Mouse (Mus musculus) brain, embryonic 14.5 days (tissue): ENCODE results near the gene Selenbp2. TPM values are rescaled to one million over a fixed set of nuclear protein-coding genes. Genes with fewer than 3 reads are reported as not detected.
A peak's percentile ranks its signal among the peaks of the same experiment; 100 is the strongest.
"Not testable (repeated sequence)": the region's sequence is repeated elsewhere in the genome, so short reads cannot be mapped to it uniquely, and the experiment has no call there.

Source experiments
- DNase-seq: peaks from one replicate; pipeline ENCODE4 v3.0.0-alpha.2; 2011; ENCODE audit warnings: low read depth
- CTCF ChIP-seq: fragments of 200-500 bp; IDR thresholded peaks from 2 replicates; pipeline ENCODE4 v1.5.1; 2012; ENCODE audit warnings: inconsistent platforms, mild to moderate bottlenecking, moderate library complexity, borderline replicate concordance; ENCODE audit not compliant: insufficient read depth, insufficient read length; ENCODE audit errors: extremely low read depth
- POLR2A ChIP-seq: fragments of 200-500 bp; IDR thresholded peaks from 2 replicates; pipeline ENCODE4 v1.6.1; 2012; ENCODE audit warnings: mild to moderate bottlenecking, inconsistent platforms, borderline replicate concordance; ENCODE audit not compliant: poor library complexity, insufficient read depth, insufficient read length, severe bottlenecking; ENCODE audit errors: extremely low read depth
- polyA plus RNA-seq: library from polyadenylated mRNA; depleted of rRNA; stranded (reverse); fragments of >200 nt; gene quantifications from 2 replicates; pipeline ENCODE4 v1.2.3, GENCODE M21; 2012

Selenbp2 gene
- polyA plus RNA-seq, 1 experiment, result 0.52 TPM

DNA sequence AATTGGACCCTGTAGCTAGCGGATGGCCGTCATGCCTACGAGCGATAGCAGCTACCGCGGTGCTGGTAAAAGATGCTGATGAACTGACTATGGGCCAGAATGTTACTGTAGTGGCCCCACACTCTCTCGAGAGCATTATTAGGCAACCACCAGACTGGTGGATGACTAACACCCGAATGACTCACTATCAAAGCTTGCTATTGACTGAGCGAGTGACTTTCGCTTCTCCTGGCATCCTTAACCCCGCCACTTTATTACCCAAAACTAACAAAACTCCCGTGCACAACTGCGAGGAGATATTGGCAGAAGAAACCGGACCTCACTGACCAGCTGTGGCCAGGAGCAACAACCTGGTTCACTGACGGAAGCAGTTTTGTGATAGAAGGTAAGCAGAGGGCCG, 12.6 kb upstream of the Selenbp2 start:
- TF ChIP-seq POLR2A (no peak), CTCF (no peak)

DNA sequence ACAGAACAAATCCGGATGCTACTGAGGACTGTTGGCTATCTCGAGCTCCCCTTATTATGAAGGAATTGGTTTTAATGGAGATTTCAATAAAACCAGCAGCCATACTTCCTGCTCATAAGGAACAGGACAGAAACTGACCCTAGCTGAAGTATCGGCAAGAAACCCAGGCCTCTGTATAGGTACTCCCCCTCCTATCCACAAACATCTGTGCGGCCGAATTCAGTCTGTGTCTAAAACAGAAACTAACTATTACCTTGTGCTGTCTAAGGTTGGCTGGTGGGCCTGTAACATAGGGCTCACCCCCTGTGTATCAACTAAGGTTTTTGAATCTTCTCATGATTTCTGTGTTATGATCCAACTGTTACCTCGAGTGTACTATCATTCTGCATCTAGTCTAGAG, 9.7 kb upstream of the Selenbp2 start:
- no peak for DNase-seq
- TF ChIP-seq CTCF (no peak), POLR2A (no peak)

More for the DNA sequence above, 12.6 kb upstream of the Selenbp2 start:
- no peak for DNase-seq

DNA sequence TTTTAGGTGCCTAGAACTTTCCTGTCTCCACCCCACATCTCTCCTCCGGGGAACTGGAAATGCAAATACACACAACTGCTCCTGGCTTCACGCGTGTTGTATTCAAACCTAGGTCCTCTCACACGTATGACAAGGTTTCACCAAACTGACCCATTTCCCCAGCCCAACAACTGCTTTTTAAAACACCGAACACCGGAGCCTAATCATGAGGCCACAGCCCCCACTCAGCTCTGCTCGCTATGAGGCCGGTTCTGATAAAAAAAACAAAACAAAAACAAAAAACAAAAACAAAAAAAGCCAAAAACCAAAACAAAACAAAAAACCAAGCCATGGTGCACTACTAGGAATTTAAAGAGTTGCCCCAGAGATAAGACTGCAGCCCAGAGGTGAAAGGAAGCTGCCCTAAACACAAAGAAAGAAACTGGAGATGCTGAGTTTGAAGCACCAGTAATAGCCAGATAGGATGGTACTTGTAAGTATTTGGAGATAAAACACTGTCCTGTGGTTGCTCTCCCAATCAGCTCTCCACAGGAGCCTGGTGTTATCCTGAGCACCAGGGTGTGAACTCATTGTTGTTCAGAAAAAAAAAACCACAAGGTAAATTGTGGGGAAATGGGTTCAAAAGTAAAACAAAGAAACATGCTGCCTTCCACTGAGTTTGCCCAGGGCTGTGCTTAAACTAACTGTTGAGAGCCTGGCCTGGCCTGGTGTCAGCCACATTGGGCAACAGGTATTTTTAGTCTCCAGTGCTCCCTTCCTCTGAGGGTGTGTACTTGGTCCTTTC, 7.2 kb upstream of the Selenbp2 start:
- DNase-seq, result not testable (repeated sequence)

DNA sequence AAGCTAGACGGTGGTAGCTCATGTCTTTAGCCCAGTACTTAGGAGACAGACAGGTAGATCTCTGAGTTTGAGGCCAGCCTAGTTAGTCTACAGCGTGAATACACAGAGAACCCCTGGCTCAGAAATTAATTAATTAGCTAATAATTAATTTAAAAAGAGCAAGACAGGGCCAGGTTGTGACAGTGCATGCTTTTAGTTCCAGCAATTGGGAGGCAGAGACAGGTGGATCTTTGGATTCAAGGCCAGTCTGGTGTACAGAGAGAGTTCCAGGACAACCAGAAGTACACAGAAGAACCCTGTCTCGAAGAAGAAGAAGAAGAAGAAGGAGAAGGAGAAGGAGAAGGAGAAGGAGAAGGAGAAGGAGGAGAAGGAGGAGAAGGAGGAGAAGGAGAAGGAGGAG, 4.7 kb upstream of the Selenbp2 start:
- DNase-seq, result not testable (repeated sequence)

DNA sequence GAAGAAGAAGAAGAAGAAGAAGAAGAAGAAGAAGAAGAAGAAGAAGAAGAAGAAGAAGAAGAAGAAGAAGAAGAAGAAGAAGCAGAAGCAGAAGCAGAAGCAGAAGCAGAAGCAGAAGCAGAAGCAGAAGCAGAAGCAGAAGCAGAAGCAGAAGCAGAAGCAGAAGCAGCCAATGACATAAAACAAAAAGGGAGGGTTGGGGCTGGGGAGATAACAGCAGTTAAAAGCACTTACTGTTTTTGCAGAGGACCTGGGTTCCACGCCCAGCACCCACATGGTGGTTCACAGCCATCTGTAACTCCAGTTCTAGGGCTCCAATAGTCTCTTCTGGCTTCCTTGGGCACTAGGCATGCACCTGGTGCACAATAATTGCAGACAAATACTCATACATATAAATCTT, 4.2 kb upstream of the Selenbp2 start:
- DNase-seq, result not testable (repeated sequence)

DNA sequence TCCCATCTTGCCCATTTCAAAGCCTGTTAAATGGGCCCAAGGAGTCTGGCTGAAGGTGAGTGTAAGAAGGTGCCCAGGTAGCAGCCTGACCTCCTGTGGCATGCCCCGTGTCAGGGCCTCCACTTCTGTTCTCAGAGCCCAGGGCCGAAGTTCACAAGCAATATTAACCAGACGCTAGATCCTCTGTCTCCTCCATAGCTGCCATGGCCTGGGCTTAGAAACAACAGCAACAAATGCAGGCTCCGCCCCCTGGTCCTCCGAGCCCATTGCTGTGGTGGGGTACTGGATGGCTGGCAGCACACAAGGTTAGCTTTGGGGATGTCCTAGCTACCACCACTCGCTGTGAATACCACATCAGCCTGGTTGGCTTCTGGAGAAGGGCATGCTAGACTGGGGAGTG, 3.2 kb upstream of the Selenbp2 start:
- DNase-seq, result not testable (repeated sequence)

DNA sequence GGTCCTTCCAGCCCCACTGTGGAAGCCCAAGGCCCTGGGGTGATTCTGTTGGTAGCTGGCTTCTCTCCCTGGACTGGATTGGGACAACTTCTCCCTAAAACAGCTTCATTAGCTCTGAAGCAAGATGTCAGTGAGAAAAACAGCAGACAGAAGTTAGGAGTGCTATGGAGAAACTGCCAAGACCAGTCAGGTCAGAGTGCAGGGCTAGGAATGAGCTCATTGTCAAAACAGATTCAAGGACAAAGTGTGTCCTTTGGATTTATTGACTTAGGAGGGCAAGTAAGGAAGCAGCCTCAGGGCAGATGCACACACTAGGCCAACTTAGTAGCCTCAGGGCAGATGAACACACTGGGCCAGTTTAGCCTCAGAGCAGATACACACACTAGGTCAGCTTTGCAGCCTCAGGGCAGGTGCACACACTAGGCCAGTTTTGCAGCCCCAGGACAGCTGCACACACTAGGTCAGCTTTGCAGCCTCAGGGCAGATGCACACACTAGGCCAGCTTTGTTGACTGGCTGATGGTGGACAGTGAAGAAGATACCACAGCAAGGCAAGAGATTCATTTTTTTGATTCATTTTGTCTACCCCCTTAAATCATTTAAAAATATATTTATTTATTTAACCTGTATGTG, 2.6 kb upstream of the Selenbp2 start:
- DNase-seq, result no peak
- TF ChIP-seq CTCF (no peak), POLR2A (no peak)

DNA sequence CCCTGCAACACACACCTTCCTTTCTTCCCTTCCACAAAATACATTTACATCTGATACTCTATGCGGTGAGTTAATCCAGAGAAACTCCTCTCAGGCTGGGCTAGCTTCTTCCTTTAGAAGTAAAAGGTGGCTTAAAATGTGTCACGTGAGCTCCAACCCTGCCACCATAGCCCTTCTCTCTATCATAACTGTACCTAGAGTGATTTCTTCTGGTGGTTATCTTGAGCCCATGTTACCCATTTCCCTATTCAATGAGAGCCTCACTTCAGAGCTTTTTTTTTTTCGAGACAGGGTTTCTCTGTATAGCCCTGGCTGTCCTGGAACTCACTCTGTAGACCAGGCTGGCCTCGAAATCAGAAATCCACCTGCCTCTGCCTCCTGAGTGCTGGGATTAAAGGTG, 1.7 kb upstream of the Selenbp2 start:
- not testable (repeated sequence) for DNase-seq

DNA sequence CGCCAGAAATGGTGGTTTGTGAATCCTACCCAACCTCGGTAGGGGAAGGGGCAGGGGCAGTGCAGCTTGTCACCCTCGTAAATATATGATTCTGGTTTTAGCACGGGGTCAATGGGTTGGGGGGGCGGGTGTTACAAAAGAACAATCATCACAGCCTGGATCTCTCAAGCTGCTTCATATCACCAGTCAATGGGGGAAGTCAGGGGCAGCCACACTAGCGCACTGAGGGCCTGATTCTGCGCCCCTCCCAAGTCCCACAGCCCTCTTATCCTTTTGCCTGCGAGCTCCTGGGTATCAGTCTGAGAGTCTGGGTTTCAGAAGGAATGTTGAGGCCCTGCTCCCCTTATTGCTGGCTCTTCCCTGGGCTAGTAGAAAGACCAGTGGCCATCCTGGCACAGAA, 518 bp downstream of the Selenbp2 start:
- not testable (repeated sequence) for DNase-seq

DNA sequence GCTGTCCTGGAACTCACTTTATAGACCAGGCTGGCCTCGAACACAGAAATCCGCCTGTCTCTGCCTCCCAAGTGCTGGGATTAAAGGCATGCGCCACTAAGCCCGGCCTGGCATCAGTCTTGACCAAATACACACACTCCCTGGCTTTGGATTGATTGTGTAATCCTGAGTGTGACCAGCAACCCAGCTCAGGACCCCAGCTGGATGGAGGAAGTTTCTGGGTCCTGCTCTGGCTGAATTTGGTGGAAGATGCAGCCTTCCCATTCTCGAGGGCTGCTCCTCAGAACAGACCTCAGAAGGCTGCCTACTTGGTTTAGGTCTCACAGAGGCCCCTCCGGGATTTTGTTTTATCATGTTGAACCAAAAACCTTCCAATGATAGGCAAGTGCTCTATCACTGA, 2.2 kb downstream of the Selenbp2 start:
- DNase-seq, result not testable (repeated sequence)

DNA sequence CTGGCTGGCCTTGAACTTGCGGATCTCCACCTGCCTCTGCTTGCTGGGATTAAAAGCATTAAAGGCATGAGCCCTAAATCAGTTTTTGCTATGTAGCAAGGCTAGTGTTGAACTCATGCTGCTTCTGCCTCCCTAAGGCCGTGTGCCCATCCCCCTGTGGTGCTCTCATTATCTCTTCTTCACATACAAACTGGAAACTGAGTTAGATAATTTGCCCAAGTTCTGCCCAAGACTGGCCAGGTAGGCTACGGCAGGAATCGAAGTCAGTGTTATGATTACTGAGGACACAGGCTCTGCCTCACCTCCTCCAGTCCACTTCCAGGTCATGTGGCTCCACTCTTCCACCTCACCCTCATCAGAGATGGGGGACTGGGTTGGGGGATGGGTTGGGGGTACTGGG, 2.9 kb downstream of the Selenbp2 start:
- not testable (repeated sequence) for DNase-seq

DNA sequence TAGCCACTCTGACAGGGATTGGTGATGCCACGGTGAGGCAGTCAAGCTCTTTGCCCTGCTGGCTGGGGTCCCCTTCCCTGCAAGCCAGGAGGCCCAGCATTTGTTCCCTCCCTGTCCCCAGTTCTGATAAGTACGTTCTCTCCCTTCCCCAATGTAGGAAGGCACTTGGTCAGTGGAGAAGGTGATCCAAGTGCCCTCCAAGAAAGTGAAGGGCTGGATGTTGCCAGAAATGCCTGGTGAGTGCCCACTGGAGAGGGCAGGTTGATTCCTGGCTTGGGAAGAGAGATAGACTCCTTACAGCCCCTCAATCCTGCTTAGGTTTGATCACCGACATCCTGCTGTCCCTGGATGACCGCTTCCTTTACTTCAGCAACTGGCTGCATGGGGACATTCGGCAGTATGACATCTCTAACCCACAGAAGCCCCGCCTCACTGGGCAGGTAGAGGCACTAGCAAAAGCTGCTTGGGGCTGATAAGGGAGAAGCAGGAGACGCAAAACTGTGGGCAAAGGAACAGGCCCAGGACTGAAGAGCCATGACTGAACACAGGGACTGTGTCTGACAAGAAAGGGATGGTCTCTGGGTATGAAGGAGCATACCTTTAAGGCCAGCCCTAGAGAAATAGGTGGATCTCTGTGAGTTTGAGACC, 8.9 kb downstream of the Selenbp2 start:
- not testable (repeated sequence) for DNase-seq

DNA sequence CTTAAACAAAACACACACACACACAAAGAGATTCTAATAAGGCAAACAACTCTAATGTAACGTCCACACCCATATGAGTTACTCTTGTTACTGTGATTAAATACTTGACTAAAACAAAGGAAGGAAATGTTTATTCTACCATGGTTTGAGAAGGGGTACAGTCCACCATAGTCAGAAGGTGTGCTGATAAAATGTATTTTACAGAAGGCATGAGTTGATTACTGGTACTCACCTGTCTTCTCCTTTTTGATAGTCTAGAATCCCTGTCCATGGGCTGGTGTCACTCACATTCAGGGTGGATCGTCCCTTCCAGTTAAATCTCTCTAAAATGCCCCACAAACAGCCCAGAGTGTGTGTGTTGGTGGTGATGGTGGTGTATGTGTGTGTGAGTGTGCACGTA, 9.5 kb downstream of the Selenbp2 start:
- DNase-seq, result no peak
- TF ChIP-seq CTCF, result no peak
- no peak for TF ChIP-seq POLR2A

DNA sequence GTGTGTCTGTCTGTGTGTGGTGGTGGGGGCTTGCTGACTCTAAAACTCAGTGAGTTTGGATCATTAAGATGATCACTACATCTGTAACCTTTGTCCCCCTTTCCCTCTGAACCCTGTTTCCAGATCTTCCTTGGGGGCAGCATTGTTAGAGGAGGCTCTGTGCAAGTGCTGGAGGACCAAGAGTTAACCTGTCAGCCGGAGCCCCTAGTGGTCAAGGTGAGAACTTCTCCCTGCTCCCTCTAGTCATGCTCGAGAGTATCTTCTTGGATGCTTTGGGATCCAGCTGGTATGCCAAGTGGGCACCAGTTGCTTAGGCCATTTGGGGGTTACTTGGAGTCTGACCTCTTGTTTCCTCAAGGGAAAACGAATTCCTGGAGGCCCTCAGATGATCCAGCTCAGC, 10.0 kb downstream of the Selenbp2 start:
- DNase-seq, result not testable (repeated sequence)

DNA sequence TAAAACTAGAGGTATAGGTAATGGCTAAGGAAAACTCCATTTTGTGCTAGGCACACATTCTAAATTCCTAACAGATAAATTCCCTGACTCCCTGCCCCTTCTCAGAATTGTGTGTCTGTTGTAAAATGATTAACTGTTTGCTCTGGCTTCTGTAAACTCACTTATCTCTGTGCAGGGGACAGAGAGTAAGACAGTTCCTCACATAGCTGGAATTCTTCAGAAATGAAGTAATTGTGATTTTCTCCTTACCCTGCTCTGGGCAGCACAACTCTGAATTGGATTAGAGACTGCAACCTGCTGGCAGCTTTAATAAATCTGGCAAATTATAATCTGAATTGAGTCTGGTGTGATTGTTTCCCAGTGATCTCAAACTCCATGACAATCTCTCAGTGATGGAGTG, 17.2 kb downstream of the Selenbp2 start:
- not testable (repeated sequence) for DNase-seq

More for the DNA sequence above, 10.0 kb downstream of the Selenbp2 start:
- peak; percentile 34; the same call in 1 of the 2 replicates for TF ChIP-seq CTCF

DNA sequence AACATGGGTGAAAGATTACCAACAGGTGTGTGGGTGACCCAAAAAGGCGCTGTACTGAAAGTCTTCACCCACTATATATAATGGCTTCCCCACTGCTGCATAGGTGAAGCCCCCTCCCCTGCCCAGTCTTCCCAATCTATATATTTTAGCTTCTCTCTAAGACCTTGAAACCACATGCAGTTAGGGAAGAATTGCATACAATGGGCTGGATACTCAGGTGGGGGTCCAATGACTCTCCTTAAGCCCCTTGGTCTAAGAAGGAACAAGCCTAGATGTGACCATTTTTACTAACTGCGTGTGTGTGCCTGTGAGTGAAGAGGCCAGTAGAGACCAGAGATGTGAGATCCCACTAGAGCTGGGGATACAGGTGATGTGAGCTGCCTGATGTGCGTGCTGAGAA, 20.1 kb downstream of the Selenbp2 start:
- DNase-seq, result not testable (repeated sequence)

DNA sequence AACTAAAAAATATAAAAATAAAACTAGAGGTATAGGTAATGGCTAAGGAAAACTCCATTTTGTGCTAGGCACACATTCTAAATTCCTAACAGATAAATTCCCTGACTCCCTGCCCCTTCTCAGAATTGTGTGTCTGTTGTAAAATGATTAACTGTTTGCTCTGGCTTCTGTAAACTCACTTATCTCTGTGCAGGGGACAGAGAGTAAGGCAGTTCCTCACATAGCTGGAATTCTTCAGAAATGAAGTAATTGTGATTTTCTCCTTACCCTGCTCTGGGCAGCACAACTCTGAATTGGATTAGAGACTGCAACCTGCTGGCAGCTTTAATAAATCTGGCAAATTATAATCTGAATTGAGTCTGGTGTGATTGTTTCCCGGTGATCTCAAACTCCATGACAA, 24.9 kb downstream of the Selenbp2 start:
- not testable (repeated sequence) for DNase-seq
